Mouse (Mus musculus) hindbrain, embryonic 16.5 days (tissue): ENCODE measurements at regions not wholly inside any gene's neighbourhood (a gene's known extent, or its start where the extent isn't known, plus 50 kb on each side); places are given as distances from the start of the nearest gene placed in this dataset.
"Not testable (repeated sequence)": the region's sequence is repeated elsewhere in the genome, so short reads cannot be mapped to it uniquely, and the experiment has no call there.

Experiments
- ATAC-seq: fragments of 200-750 bp; cut with Nextera tagmentation; 2 replicates; pipeline ENCODE4 v1.8.0; 2017; ENCODE audit warnings: moderate TSS enrichment, moderate library complexity
- H3K27ac ChIP-seq: fragments of 300-500 bp; sonication (generic); 2 replicates; pipeline ENCODE4 v1.5.1; 2014; ENCODE audit warnings: low read depth, mild to moderate bottlenecking, control low read depth, low read length, moderate library complexity
- H3K27me3 ChIP-seq: fragments of 300-500 bp; sonication (generic); replicated peaks from 2 replicates; pipeline ENCODE4 v1.6.1; 2014; ENCODE audit warnings: low read length; ENCODE audit not compliant: control insufficient read depth, insufficient read depth
- H3K36me3 ChIP-seq: fragments of 300-500 bp; sonication (generic); 2 replicates; pipeline ENCODE4 v1.6.1; 2014; ENCODE audit warnings: mild to moderate bottlenecking, low read length, moderate library complexity, mixed read lengths; ENCODE audit not compliant: control insufficient read depth, insufficient read depth
- H3K4me1 ChIP-seq: fragments of 300-500 bp; sonication (generic); 2 replicates; pipeline ENCODE4 v1.6.1; 2014; ENCODE audit warnings: low read depth, low read length; ENCODE audit not compliant: control insufficient read depth, insufficient read depth
- H3K4me2 ChIP-seq: fragments of 300-500 bp; sonication (generic); 2 replicates; pipeline ENCODE4 v1.6.1; 2014; ENCODE audit warnings: mild to moderate bottlenecking, low read length, control low read depth, moderate library complexity
- H3K4me3 ChIP-seq: fragments of 300-500 bp; sonication (generic); 2 replicates; pipeline ENCODE4 v1.5.1; 2014; ENCODE audit warnings: mild to moderate bottlenecking, low read length, control low read depth, moderate library complexity
- H3K9ac ChIP-seq: fragments of 300-500 bp; sonication (generic); 2 replicates; pipeline ENCODE4 v1.6.1; 2014; ENCODE audit warnings: low read depth, mild to moderate bottlenecking, control low read depth, low read length, moderate library complexity
- H3K9me3 ChIP-seq: fragments of 300-500 bp; sonication (generic); 2 replicates; pipeline ENCODE4 v1.6.1; 2014; ENCODE audit warnings: mild to moderate bottlenecking, low read length, moderate library complexity; ENCODE audit not compliant: control insufficient read depth
- WGBS: fragments of 180-500 bp; shearing (Covaris S2); extraction: QIAGEN DNeasy Blood & Tissue Kit; methylation state at CpG from one replicate; pipeline ENCODE4 v1.1.7; 2014; 5-methylcytosine and 5-hydroxymethylcytosine counted together

GRCm38 (mm10) chr1:23034271-23034670 is 67.8 kb downstream of the 4933415F23Rik start:
- Histone ChIP-seq H3K4me2 (no peak overlapping the region), H3K4me1 (no peaks in the 10 kb centered on the region), H3K27me3 (no peaks in the 10 kb centered on the region), H3K9ac (no peak overlapping the region), H3K4me3 (no peak overlapping the region), H3K9me3 (no peaks in the 10 kb centered on the region), H3K27ac (no peak overlapping the region), H3K36me3 (no peaks in the 10 kb centered on the region)
- 34% methylated on average over 3 of the region's 3 CpGs for WGBS
- ATAC-seq: no peak

- H3K4me3 ChIP-seq: no peak overlapping the region
- no peaks in the 10 kb centered on the region for H3K9me3 ChIP-seq
- H3K9ac ChIP-seq: no peak overlapping the region
- H3K4me2 ChIP-seq: no peak overlapping the region
- no peak overlapping the region for H3K27ac ChIP-seq
- H3K36me3 ChIP-seq: no peaks in the 10 kb centered on the region
- ATAC-seq: no peak
- H3K27me3 ChIP-seq: no peaks in the 10 kb centered on the region
- 93% methylated on average over 3 of the region's 3 CpGs for WGBS
- H3K4me1 ChIP-seq: no peaks in the 10 kb centered on the region
Measured at GRCm38 (mm10) chr1:23023536-23023935, 78.5 kb downstream of the 4933415F23Rik start.

GRCm38 (mm10) chr1:23007784-23008490 is 94.1 kb downstream of the 4933415F23Rik start:
- 82% methylated on average over 5 of the region's 5 CpGs for WGBS
- no peak overlapping the region for H3K4me2 ChIP-seq
- ATAC-seq: no peak
- no peak overlapping the region for H3K4me3 ChIP-seq
- no peaks in the 10 kb centered on the region for H3K27me3 ChIP-seq
- no peaks in the 10 kb centered on the region for H3K4me1 ChIP-seq
- H3K27ac ChIP-seq: no peak overlapping the region
- no peaks in the 10 kb centered on the region for H3K9me3 ChIP-seq
- no peak overlapping the region for H3K9ac ChIP-seq
- H3K36me3 ChIP-seq: no peaks in the 10 kb centered on the region

GRCm38 (mm10) chr1:23004882-23005281 is 97.2 kb downstream of the 4933415F23Rik start:
- Histone ChIP-seq H3K4me3 (no peak overlapping the region), H3K36me3 (no peaks in the 10 kb centered on the region), H3K9ac (no peak overlapping the region), H3K4me2 (no peak overlapping the region), H3K4me1 (no peaks in the 10 kb centered on the region), H3K27ac (no peak overlapping the region), H3K27me3 (no peaks in the 10 kb centered on the region), H3K9me3 (no peaks in the 10 kb centered on the region)
- 81% methylated on average over 5 of the region's 5 CpGs for WGBS
- ATAC-seq: no peak

- Histone ChIP-seq H3K4me2 (no peak overlapping the region), H3K36me3 (no peaks in the 10 kb centered on the region), H3K9me3 (no peaks in the 10 kb centered on the region), H3K4me3 (no peak overlapping the region), H3K9ac (no peak overlapping the region), H3K27me3 (no peaks in the 10 kb centered on the region), H3K4me1 (no peaks in the 10 kb centered on the region), H3K27ac (no peak overlapping the region)
- WGBS: 80% methylated on average over 2 of the region's 2 CpGs
- no peak for ATAC-seq
Measured at GRCm38 (mm10) chr1:22996665-22997064, 105.4 kb downstream of the 4933415F23Rik start.

- H3K27me3 ChIP-seq: no peaks in the 10 kb centered on the region
- ATAC-seq: no peak
- no peak overlapping the region for H3K4me3 ChIP-seq
- no peak overlapping the region for H3K27ac ChIP-seq
- no peaks in the 10 kb centered on the region for H3K36me3 ChIP-seq
- WGBS: 68% methylated on average over 7 of the region's 7 CpGs
- H3K9ac ChIP-seq: no peak overlapping the region
- H3K4me2 ChIP-seq: no peak overlapping the region
- H3K9me3 ChIP-seq: no peaks in the 10 kb centered on the region
- H3K4me1 ChIP-seq: no peaks in the 10 kb centered on the region
Measured at GRCm38 (mm10) chr1:22989521-22990221, 112.4 kb downstream of the 4933415F23Rik start.

GRCm38 (mm10) chr1:22987521-22987920 is 114.5 kb downstream of the 4933415F23Rik start:
- Histone ChIP-seq H3K4me1 (no peaks in the 10 kb centered on the region), H3K27ac (no peak overlapping the region), H3K27me3 (no peaks in the 10 kb centered on the region), H3K4me3 (no peak overlapping the region), H3K4me2 (no peak overlapping the region), H3K9ac (no peak overlapping the region), H3K9me3 (no peaks in the 10 kb centered on the region), H3K36me3 (no peaks in the 10 kb centered on the region)
- ATAC-seq: peak; percentile 58; the same call in 1 of the 2 replicates
- 54% methylated on average over 2 of the region's 2 CpGs for WGBS

- H3K9me3 ChIP-seq, ATAC-seq, H3K9ac ChIP-seq, H3K27ac ChIP-seq, H3K4me3 ChIP-seq, H3K36me3 ChIP-seq, H3K4me1 ChIP-seq, H3K4me2 ChIP-seq, H3K27me3 ChIP-seq: not testable (repeated sequence)
Measured at GRCm38 (mm10) chr1:22984276-22984675, 117.8 kb downstream of the 4933415F23Rik start.

GRCm38 (mm10) chr1:22974917-22975316 is 127.1 kb downstream of the 4933415F23Rik start:
- WGBS: 50% methylated on average over 4 of the region's 4 CpGs
- Histone ChIP-seq H3K27me3 (no peaks in the 10 kb centered on the region), H3K4me3 (no peak overlapping the region), H3K36me3 (no peaks in the 10 kb centered on the region), H3K9me3 (no peaks in the 10 kb centered on the region), H3K27ac (no peak overlapping the region), H3K4me1 (no peaks in the 10 kb centered on the region), H3K4me2 (no peak overlapping the region), H3K9ac (no peak overlapping the region)
- peak; percentile 30; the same call in 1 of the 2 replicates for ATAC-seq
